Mouse (Mus musculus): ENCODE data around the gene Itga8.
A peak's percentile ranks its signal among the peaks of the same experiment; 100 is the strongest.

Itga8 gene

GRCm38 (mm10) chr2:12197711-12198110 is 104.0 kb downstream of the Itga8 start:
- no peak for DNase-seq (ENCODE audit: low read depth, low spot score)

- DNase-seq (ENCODE audit: low read depth, low spot score): no peak
These were observed 112.7 kb downstream of the Itga8 start for GRCm38 (mm10) chr2:12189026-12189425.

- DNase-seq (ENCODE audit: low read depth, low spot score): no peak
These were observed 114.1 kb downstream of the Itga8 start for GRCm38 (mm10) chr2:12187646-12188045.

GRCm38 (mm10) chr2:12182402-12182948 is 119.2 kb downstream of the Itga8 start:
- DNase-seq (ENCODE audit: low read depth, low spot score): no peak

GRCm38 (mm10) chr2:12180635-12181034 is 121.1 kb downstream of the Itga8 start:
- DNase-seq (ENCODE audit: low read depth, low spot score): no peak

GRCm38 (mm10) chr2:12174722-12175427 is 126.8 kb downstream of the Itga8 start:
- no peak for DNase-seq (ENCODE audit: low read depth, low spot score)

GRCm38 (mm10) chr2:12170221-12170620 is 131.5 kb downstream of the Itga8 start:
- DNase-seq (ENCODE audit: low read depth, low spot score): no peak

GRCm38 (mm10) chr2:12160486-12160885 is 141.2 kb downstream of the Itga8 start:
- no peak for DNase-seq (ENCODE audit: low read depth, low spot score)

- no peak for DNase-seq (ENCODE audit: low read depth, low spot score)
These were observed 144.7 kb downstream of the Itga8 start for GRCm38 (mm10) chr2:12157001-12157400.

GRCm38 (mm10) chr2:12156401-12156800 is 145.3 kb downstream of the Itga8 start:
- DNase-seq (ENCODE audit: low read depth, low spot score): peak; percentile 29

GRCm38 (mm10) chr2:12154676-12155075 is 147.0 kb downstream of the Itga8 start:
- no peak for DNase-seq (ENCODE audit: low read depth, low spot score)

GRCm38 (mm10) chr2:12153551-12153950 is 148.2 kb downstream of the Itga8 start:
- no peak for DNase-seq (ENCODE audit: low read depth, low spot score)

GRCm38 (mm10) chr2:12147902-12148301 is 153.8 kb downstream of the Itga8 start:
- DNase-seq (ENCODE audit: low read depth, low spot score): no peak

- DNase-seq (ENCODE audit: low read depth, low spot score): no peak
These were observed 155.1 kb downstream of the Itga8 start for GRCm38 (mm10) chr2:12146612-12147011.

GRCm38 (mm10) chr2:12138765-12139368 is 162.9 kb downstream of the Itga8 start:
- DNase-seq (ENCODE audit: low read depth, low spot score): no peak

GRCm38 (mm10) chr2:12126580-12126979 is 175.1 kb downstream of the Itga8 start:
- no peak for DNase-seq (ENCODE audit: low read depth, low spot score)

- DNase-seq (ENCODE audit: low read depth, low spot score): no peak
These were observed 186.2 kb downstream of the Itga8 start for GRCm38 (mm10) chr2:12115479-12115878.

- DNase-seq (ENCODE audit: low read depth, low spot score): no peak
These were observed 192.4 kb downstream of the Itga8 start for GRCm38 (mm10) chr2:12109306-12109705.

- no peak for DNase-seq (ENCODE audit: low read depth, low spot score)
These were observed 193.4 kb downstream of the Itga8 start for GRCm38 (mm10) chr2:12108306-12108705.

- no peak for DNase-seq (ENCODE audit: low read depth, low spot score)
These were observed 194.5 kb downstream of the Itga8 start for GRCm38 (mm10) chr2:12107265-12107664.

- no peak for DNase-seq (ENCODE audit: low read depth, low spot score)
These were observed 198.5 kb downstream of the Itga8 start for GRCm38 (mm10) chr2:12103183-12103582.

GRCm38 (mm10) chr2:12092203-12092984 is 209.3 kb downstream of the Itga8 start:
- no peak for DNase-seq (ENCODE audit: low read depth, low spot score)

Data from embryo, embryonic 11.5 days (tissue).